In genomic region chr17:7388341-7388957, GRCm38 (mm10) we compare ENCODE assay signal across 11 mouse cellular contexts. TPM values are rescaled to one million over a fixed set of nuclear protein-coding genes. Genes with fewer than 3 reads are reported as not detected.
"Had no signal": no experiment of that assay in that cellular context is flagged by ENCODE, and none has a peak within 500 bp of the region (broad histone marks: within the 10 kb centered on the region; RNA-seq: fewer than 3 reads in every experiment).

No protein-coding gene starts in this region.

RNA-seq across cellular contexts. Expression of gene Unc93a2, which starts 3.2 kb away (rescaled TPM):
- polyA plus RNA-seq: kidney, embryonic 16.5 days; limb, embryonic 12.5 days; lung, postnatal 0 days; midbrain, embryonic 10.5 days; neural tube, embryonic 14.5 days; spleen, adult 2 months had no signal

RNA-seq across cellular contexts. Expression of gene Gm49630, which starts 16.7 kb away (rescaled TPM):
- polyA plus RNA-seq: kidney, embryonic 16.5 days; limb, embryonic 12.5 days; liver, adult 2 months; liver, embryonic 15.5 days; lung, adult 2 months; lung, postnatal 0 days; midbrain, embryonic 10.5 days; midbrain, postnatal 0 days; neural tube, embryonic 14.5 days; spleen, adult 2 months; stomach, postnatal 0 days had no signal

RNA-seq across cellular contexts. Expression of gene Ttll2, which starts 36.0 kb away (rescaled TPM):
- polyA plus RNA-seq: kidney, embryonic 16.5 days; limb, embryonic 12.5 days; lung, postnatal 0 days; midbrain, embryonic 10.5 days; midbrain, postnatal 0 days; neural tube, embryonic 14.5 days; spleen, adult 2 months had no signal
